Mouse (Mus musculus) c-Kit-positive CD71-positive TER-119-positive erythroid progenitor cells, embryonic 14.5 days (primary cell): ENCODE results near the gene Fzd9.
"Not testable (repeated sequence)": the region's sequence is repeated elsewhere in the genome, so short reads cannot be mapped to it uniquely, and the experiment has no call there.

ENCODE experiments used
- DNase-seq: peaks from one replicate; pipeline ENCODE4 v3.0.0-alpha.2; 2013; ENCODE audit warnings: low spot score

Fzd9 gene

GRCm38 (mm10) chr5:135248956-135249676 is 1.9 kb downstream of the Fzd9 start:
- no peak for DNase-seq

GRCm38 (mm10) chr5:135247337-135247736 is 3.7 kb downstream of the Fzd9 start:
- DNase-seq: no peak

- no peak for DNase-seq
Observed at GRCm38 (mm10) chr5:135246531-135246930, 4.5 kb downstream of the Fzd9 start.

- no peak for DNase-seq
Observed at GRCm38 (mm10) chr5:135243166-135243565, 7.9 kb downstream of the Fzd9 start.

GRCm38 (mm10) chr5:135242608-135243007 is 8.4 kb downstream of the Fzd9 start:
- no peak for DNase-seq

- no peak for DNase-seq
Observed at GRCm38 (mm10) chr5:135242136-135242535, 8.9 kb downstream of the Fzd9 start.

GRCm38 (mm10) chr5:135241474-135241873 is 9.6 kb downstream of the Fzd9 start:
- no peak for DNase-seq

- no peak for DNase-seq
Observed at GRCm38 (mm10) chr5:135238832-135239231, 12.2 kb downstream of the Fzd9 start.

- peak; percentile 42 for DNase-seq
Observed at GRCm38 (mm10) chr5:135236571-135236970, 14.5 kb downstream of the Fzd9 start.

GRCm38 (mm10) chr5:135233166-135233920 is 17.7 kb downstream of the Fzd9 start:
- DNase-seq: no peak

- DNase-seq: no peak
Observed at GRCm38 (mm10) chr5:135230186-135230585, 20.8 kb downstream of the Fzd9 start.

- DNase-seq: not testable (repeated sequence)
Observed at GRCm38 (mm10) chr5:135225879-135226278, 25.2 kb downstream of the Fzd9 start.

GRCm38 (mm10) chr5:135224169-135224568 is 26.9 kb downstream of the Fzd9 start:
- DNase-seq: no peak

- DNase-seq: no peak
Observed at GRCm38 (mm10) chr5:135222066-135222465, 29.0 kb downstream of the Fzd9 start.

GRCm38 (mm10) chr5:135220941-135221340 is 30.1 kb downstream of the Fzd9 start:
- DNase-seq: no peak

GRCm38 (mm10) chr5:135216871-135217270 is 34.2 kb downstream of the Fzd9 start:
- no peak for DNase-seq

GRCm38 (mm10) chr5:135208197-135208596 is 42.8 kb downstream of the Fzd9 start:
- DNase-seq: no peak

- DNase-seq: no peak
Observed at GRCm38 (mm10) chr5:135202763-135203162, 48.3 kb downstream of the Fzd9 start.
